Mouse (Mus musculus) neural tube, embryonic 11.5 days (tissue): ENCODE data around the gene Rictor. TPM values are rescaled to one million over a fixed set of nuclear protein-coding genes. Genes with fewer than 3 reads are reported as not detected.
"Not testable (repeated sequence)": the region's sequence is repeated elsewhere in the genome, so short reads cannot be mapped to it uniquely, and the experiment has no call there.

Experiments used
- ATAC-seq: fragments of 200-750 bp; cut with Nextera tagmentation; 2 replicates; pipeline ENCODE4 v1.8.0; 2017; ENCODE audit warnings: moderate number of reproducible peaks, mild to moderate bottlenecking, moderate TSS enrichment, moderate library complexity; ENCODE audit not compliant: insufficient read depth, low FRiP score, low TSS enrichment
- DNase-seq: peaks from one replicate; pipeline ENCODE4 v3.0.0-alpha.2; 2015; ENCODE audit warnings: low spot score
- H3K27ac ChIP-seq: fragments of 300-500 bp; sonication (generic); 2 replicates; pipeline ENCODE4 v1.5.1; 2014; ENCODE audit warnings: low read depth, mild to moderate bottlenecking, low read length
- H3K27me3 ChIP-seq: fragments of 300-500 bp; sonication (generic); 2 replicates; pipeline ENCODE4 v1.6.1; 2014; ENCODE audit warnings: mild to moderate bottlenecking, low read length, mixed read lengths; ENCODE audit not compliant: control insufficient read depth, insufficient read depth
- H3K36me3 ChIP-seq: fragments of 300-500 bp; sonication (generic); 2 replicates; pipeline ENCODE4 v1.6.1; 2014; ENCODE audit warnings: mild to moderate bottlenecking, low read length, moderate library complexity, mixed read lengths; ENCODE audit not compliant: control insufficient read depth, insufficient read depth
- H3K4me1 ChIP-seq: fragments of 300-500 bp; sonication (generic); 2 replicates; pipeline ENCODE4 v1.6.1; 2014; ENCODE audit warnings: low read length, mixed read lengths; ENCODE audit not compliant: control insufficient read depth, insufficient read depth
- H3K4me2 ChIP-seq: fragments of 300-500 bp; sonication (generic); 2 replicates; pipeline ENCODE4 v1.6.1; 2014; ENCODE audit warnings: low read depth, mild to moderate bottlenecking, moderate library complexity
- H3K4me3 ChIP-seq: fragments of 300-500 bp; sonication (generic); 2 replicates; pipeline ENCODE4 v1.5.1; 2014; ENCODE audit warnings: low read depth, low read length
- H3K9ac ChIP-seq: fragments of 300-500 bp; sonication (generic); 2 replicates; pipeline ENCODE4 v1.6.1; 2014; ENCODE audit warnings: mild to moderate bottlenecking, low read length
- H3K9me3 ChIP-seq: fragments of 300-500 bp; sonication (generic); 2 replicates; pipeline ENCODE4 v1.6.1; 2016; ENCODE audit warnings: low read length; ENCODE audit not compliant: control insufficient read depth
- WGBS: fragments of 180-500 bp; shearing (Covaris S2); extraction: QIAGEN DNeasy Blood & Tissue Kit; methylation state at CpG from one replicate; pipeline ENCODE4 v1.1.7; 2014; 5-methylcytosine and 5-hydroxymethylcytosine counted together
- polyA plus RNA-seq: library from polyadenylated mRNA; unstranded; fragments of >200 nt; fragmentation: Nextera tagmentation; extraction: Ambion mirVana; gene quantifications from 2 replicates; pipeline ENCODE4 v1.2.1, GENCODE M21; 2014

Gene Rictor
- polyA plus RNA-seq, 1 experiment from 2014 or later, result 53.3 TPM

DNA sequence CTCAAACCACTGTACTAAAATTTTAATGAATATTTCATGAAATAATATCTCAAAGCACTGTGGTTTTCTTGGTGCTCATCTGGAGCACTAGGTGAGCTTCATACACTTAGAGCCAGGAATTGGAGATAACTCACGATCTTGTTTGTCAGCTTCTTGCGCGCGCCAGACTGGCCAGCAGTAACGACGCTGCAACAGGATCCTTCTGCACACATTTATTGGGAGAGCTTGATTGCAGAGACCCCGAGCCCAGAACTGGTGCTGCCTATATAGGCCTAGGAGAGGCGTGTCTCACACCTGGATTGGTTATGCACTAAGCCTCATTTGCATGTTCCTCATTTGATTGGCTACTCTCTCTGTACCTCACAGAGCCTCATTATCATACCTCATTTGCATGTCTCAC lies 93.0 kb downstream of the Rictor start:
- H3K9ac ChIP-seq, H3K9me3 ChIP-seq, DNase-seq, ATAC-seq, H3K36me3 ChIP-seq, H3K4me3 ChIP-seq, H3K4me1 ChIP-seq, H3K27me3 ChIP-seq, H3K27ac ChIP-seq, H3K4me2 ChIP-seq: not testable (repeated sequence)
- WGBS, result 96% methylated on average over 8 of the region's 8 CpGs

DNA sequence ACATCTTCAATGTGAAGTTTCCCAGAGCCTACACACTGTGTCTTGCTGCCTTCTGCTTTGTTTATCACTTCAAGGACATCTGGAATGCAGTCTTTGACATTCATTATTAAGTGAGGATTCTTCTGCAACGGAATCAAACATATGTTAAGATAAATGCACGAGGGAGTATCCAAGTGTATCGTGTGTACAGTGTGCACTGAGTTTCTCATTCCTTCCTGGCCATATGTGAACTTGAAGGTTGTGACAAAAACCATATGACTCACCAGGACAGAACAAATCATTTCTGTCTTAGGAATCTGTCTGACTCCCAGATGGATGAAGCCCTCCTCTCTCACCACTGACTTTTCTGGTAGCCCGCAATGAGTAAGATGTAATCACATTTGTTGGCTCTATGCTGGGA lies 107.6 kb downstream of the Rictor start:
- Histone ChIP-seq H3K4me2 (no peak overlapping the region), H3K9ac (no peak overlapping the region), H3K4me1 (no peaks in the 10 kb centered on the region), H3K4me3 (no peak overlapping the region), H3K9me3 (no peaks in the 10 kb centered on the region), H3K27ac (no peak overlapping the region), H3K36me3 (no peaks in the 10 kb centered on the region), H3K27me3 (no peaks in the 10 kb centered on the region)
- ATAC-seq (no peak), DNase-seq (no peak)
- 90% methylated on average over 4 of the region's 4 CpGs for WGBS

DNA sequence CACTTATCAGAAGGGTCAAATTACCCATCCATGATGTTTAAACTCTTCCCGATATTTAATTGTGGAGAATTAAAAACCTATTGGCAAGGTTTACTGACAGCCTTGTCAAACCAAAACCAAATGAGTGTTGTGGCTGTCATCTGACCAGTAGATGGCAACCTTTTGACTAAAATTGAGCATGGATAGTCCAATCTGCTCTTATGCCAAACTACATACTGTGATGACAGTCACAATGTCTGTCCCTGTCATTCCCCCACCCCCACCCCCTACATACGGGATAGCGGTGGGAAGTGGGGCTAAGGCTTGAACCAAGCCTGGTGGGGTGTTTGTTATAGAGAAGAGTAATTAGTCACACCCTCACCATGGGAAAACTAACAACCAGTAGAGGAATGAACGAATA lies 132.0 kb downstream of the Rictor start:
- no peaks in the 10 kb centered on the region for H3K4me1 ChIP-seq
- no peaks in the 10 kb centered on the region for H3K36me3 ChIP-seq
- 52% methylated on average over 4 of the region's 4 CpGs for WGBS
- no peak overlapping the region for H3K9ac ChIP-seq
- no peak overlapping the region for H3K27ac ChIP-seq
- H3K4me3 ChIP-seq, result no peak overlapping the region
- DNase-seq (no peak), ATAC-seq (no peak)
- H3K9me3 ChIP-seq, result no peaks in the 10 kb centered on the region
- H3K27me3 ChIP-seq, result no peaks in the 10 kb centered on the region
- no peak overlapping the region for H3K4me2 ChIP-seq

DNA sequence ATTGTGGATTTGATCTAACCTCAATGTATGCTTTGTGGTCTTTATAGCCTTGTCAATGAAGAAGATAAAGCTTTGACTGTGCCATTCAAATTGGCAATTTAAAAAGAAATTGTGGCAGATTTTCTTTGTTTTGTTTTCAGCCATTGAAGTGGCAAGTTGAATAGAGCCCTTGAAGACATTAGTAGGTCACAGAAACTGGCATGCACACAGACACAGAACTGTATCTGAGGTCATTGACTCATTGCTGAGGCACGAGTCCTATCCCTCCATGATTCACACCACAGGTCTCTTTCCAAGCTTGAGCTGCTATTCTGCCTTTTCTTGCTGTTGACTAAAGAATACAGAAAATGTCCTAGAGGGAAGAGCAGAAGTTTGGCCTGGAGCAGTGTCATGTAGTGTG lies 141.7 kb downstream of the Rictor start:
- ATAC-seq (no peak), DNase-seq (no peak)
- no peaks in the 10 kb centered on the region for H3K36me3 ChIP-seq
- H3K27me3 ChIP-seq, result no peaks in the 10 kb centered on the region
- no peak overlapping the region for H3K27ac ChIP-seq
- no peaks in the 10 kb centered on the region for H3K9me3 ChIP-seq
- 50% methylated on average over 1 of the region's 1 CpGs for WGBS
- no peak overlapping the region for H3K4me2 ChIP-seq
- H3K4me3 ChIP-seq, result no peak overlapping the region
- H3K4me1 ChIP-seq, result no peaks in the 10 kb centered on the region
- H3K9ac ChIP-seq, result no peak overlapping the region

Other genes starting within 250 kb of the Rictor start
- 2.8 and 5.6 TPM in 2 replicates for gene Fyb, start 185.5 kb upstream of the Rictor start, polyA plus RNA-seq
- 0.57 and 0.65 TPM in 2 replicates for gene Osmr, start 166.6 kb downstream of the Rictor start, polyA plus RNA-seq